Mouse (Mus musculus) midbrain, embryonic 10.5 days (tissue): ENCODE data around the gene Eif2ak2. TPM values are rescaled to one million over a fixed set of nuclear protein-coding genes. Genes with fewer than 3 reads are reported as not detected.

ENCODE experiments used
- DNase-seq: peaks from one replicate; pipeline ENCODE4 v3.0.0-alpha.2; 2017; ENCODE audit warnings: low spot score
- H3K27ac ChIP-seq: fragments of 300-500 bp; sonication (generic); replicated peaks from 2 replicates; pipeline ENCODE4 v1.5.1; 2016; ENCODE audit warnings: mild to moderate bottlenecking
- H3K27me3 ChIP-seq: fragments of 300-500 bp; sonication (generic); 2 replicates; pipeline ENCODE4 v1.6.1; 2016; ENCODE audit warnings: low read depth, mild to moderate bottlenecking; ENCODE audit not compliant: poor library complexity, severe bottlenecking
- H3K36me3 ChIP-seq: fragments of 300-500 bp; sonication (generic); 2 replicates; pipeline ENCODE4 v1.6.1; 2016; ENCODE audit warnings: mild to moderate bottlenecking, moderate library complexity
- H3K4me1 ChIP-seq: fragments of 300-500 bp; sonication (generic); 2 replicates; pipeline ENCODE4 v1.6.1; 2016
- H3K4me3 ChIP-seq: fragments of 300-500 bp; sonication (generic); 2 replicates; pipeline ENCODE4 v1.5.1; 2016; ENCODE audit warnings: mild to moderate bottlenecking, moderate library complexity
- H3K9me3 ChIP-seq: fragments of 300-500 bp; sonication (generic); replicated peaks from 2 replicates; pipeline ENCODE4 v1.6.1; 2016; ENCODE audit warnings: mild to moderate bottlenecking
- WGBS: fragments of 180-500 bp; shearing (Covaris S2); methylation state at CpG from one replicate; pipeline ENCODE4 v1.1.7; 2016; 5-methylcytosine and 5-hydroxymethylcytosine counted together
- polyA plus RNA-seq: library from polyadenylated mRNA; unstranded; fragments of >200 nt; fragmentation: Nextera tagmentation; extraction: Ambion mirVana; gene quantifications from 2 replicates; pipeline ENCODE4 v1.2.1, GENCODE M21; 2016

Gene Eif2ak2
- polyA plus RNA-seq: 4.6 and 5.9 TPM in 2 replicates

DNA sequence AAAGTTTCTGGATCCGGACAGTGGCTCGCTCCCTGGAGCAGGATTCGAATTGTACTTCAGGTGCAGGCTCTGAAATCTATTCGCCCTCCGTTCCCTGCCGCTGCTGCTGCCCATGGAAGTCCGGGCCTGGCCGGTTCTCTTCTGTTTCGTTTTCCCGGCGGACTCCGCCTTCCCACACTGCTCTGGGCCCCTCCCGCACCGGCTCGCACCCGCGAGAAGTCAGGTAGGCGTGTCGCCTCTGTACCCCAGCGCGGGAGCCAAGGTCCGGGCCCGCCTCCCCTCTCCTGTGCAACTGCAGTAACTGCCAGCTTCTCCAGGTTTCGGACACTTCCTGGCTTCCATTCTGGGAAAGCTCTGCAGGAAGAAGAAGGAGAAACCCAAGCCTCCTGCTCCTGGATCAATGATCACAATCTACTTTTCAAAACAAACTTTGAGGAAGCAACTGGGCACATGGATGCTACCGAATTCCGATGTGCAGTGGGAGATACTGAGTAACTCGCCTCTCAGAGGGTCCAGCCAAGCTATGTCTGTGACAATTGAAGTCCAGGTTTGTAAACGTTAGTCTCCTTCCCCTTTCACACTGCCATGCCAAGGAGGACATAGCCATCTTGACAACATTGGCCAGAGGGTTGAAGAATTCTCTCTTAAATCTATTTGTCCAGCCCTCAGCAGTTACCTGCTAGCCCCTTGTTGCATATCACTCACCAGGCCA lies at the start of gene Eif2ak2:
Gene Eif2ak2, minus strand, starts transcription at position 173 of the 712 bp plus-strand sequence.
- H3K4me1 ChIP-seq: peaks cover 17% of the 10 kb centered on the region
- no peaks in the 10 kb centered on the region for H3K9me3 ChIP-seq
- 0 out of 2 replicates have a peak, but pooled peaks cover 3% of the 10 kb centered on the region for H3K36me3 ChIP-seq
- no peaks in the 10 kb centered on the region for H3K27me3 ChIP-seq
- H3K4me3 ChIP-seq: peak within 1 kb of the TSS; percentile 68
- H3K27ac ChIP-seq: peak within 1 kb of the TSS; percentile 84
- peak; percentile 81 for DNase-seq
- 3% methylated on average over 28 of the region's 28 CpGs for WGBS

DNA sequence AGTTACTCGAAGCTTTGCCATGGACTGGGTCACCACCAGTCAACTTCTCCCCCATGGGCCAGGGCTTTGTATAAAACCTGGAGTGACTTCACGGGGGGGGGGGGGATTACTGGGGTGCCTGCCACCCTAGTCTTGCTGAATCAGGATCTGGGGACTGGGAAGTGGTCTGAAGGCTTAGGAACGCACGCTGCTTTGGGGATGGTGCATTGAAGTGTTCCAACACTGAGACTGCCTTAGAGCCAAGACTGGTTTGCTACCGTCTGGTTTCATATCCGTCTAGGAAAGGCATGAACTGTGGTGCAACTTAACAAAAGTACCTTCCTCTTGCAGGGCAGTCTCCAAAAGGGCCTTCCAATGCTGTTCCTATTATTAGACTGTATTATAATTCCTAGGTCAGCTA lies 35.3 kb upstream of the Eif2ak2 start:
- Histone ChIP-seq H3K27ac (no peak overlapping the region), H3K36me3 (peaks cover 47% of the 10 kb centered on the region), H3K9me3 (no peaks in the 10 kb centered on the region), H3K4me3 (peak overlapping the region; percentile 83), H3K4me1 (peaks cover 21% of the 10 kb centered on the region), H3K27me3 (no peaks in the 10 kb centered on the region)
- no peak for DNase-seq
- WGBS: 47% methylated on average over 6 of the region's 6 CpGs

DNA sequence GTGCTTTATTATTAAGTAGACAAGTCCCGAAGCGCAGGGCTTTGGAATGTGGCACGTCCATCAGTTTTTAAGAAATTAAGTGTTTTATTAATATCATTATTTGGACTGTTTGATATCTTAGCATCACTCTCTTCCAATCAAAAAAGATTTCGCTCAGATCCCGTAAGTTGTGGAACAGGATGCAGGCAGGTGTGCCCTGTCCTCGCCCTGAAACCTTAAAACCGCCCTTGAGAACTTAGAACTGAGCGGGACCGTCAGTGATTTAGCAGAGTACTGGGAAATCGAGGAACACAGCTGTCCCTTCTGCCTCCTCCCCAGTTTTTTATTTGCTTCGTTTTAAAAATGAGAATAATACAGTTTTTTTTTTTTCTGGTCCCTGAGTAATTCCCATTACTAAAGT lies 34.5 kb upstream of the Eif2ak2 start:
- Histone ChIP-seq H3K36me3 (peaks cover 39% of the 10 kb centered on the region), H3K9me3 (no peaks in the 10 kb centered on the region), H3K4me1 (peaks cover 21% of the 10 kb centered on the region), H3K27me3 (no peaks in the 10 kb centered on the region), H3K4me3 (peak overlapping the region; percentile 83), H3K27ac (peak overlapping the region; percentile 90)
- DNase-seq: no peak
- WGBS: 5% methylated on average over 11 of the region's 11 CpGs

DNA sequence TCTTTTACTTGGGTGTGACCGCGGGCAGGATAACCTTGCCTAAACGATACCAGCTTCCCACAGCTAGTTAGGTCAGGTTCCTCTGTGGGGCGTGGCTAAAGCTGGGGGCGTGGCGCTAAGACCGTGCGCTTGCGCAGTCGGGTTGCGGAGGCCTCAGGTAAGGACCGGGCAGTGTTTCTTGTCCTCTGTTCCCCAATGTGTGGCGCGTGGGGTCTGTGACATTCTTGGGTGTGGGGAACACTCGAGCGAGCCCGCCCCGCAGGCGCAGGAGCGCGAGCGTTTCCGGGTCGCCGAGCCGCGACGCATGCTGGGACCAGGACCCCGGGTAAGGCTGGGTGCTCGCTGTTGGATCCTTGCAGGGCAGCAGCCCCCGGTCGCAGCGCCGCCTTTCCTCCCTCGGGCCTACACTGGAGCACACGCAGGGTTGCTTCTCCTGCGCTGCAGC lies 34.0 kb upstream of the Eif2ak2 start, which contains the start of gene Cebpzos:
Gene Cebpzos, plus strand, starts transcription at position 132 of the 445 bp plus-strand sequence.
- H3K27me3 ChIP-seq: no peaks in the 10 kb centered on the region
- peak within 1 kb of the TSS; percentile 83 for H3K4me3 ChIP-seq
- H3K4me1 ChIP-seq: peaks cover 21% of the 10 kb centered on the region
- peak within 1 kb of the TSS; percentile 90 for H3K27ac ChIP-seq
- peaks cover 34% of the 10 kb centered on the region for H3K36me3 ChIP-seq
- no peaks in the 10 kb centered on the region for H3K9me3 ChIP-seq
- DNase-seq: peak; percentile 85
- WGBS: under 1% methylated on average over 37 of the region's 37 CpGs

DNA sequence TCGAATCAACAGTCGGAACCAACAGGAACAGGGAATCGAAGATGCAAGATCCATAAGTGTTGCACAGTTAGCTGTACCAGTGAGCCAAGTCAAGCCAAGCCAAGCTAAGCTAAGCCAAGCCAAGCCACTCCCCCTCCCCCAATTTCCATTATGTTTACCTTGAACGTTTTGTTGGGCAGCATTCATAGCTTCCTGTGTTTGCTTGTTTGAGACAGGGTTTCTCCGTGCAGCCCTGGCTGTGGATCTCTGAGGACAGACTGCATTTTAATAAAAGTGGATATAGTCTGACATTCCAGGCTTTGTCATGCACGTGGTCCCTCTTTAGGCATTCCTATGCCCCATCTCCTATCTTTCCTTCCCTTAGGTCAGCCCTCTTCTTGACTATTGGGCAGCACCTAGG lies 33.4 kb upstream of the Eif2ak2 start:
- H3K4me1 ChIP-seq: peaks cover 21% of the 10 kb centered on the region
- H3K27ac ChIP-seq: peak overlapping the region; percentile 90
- H3K27me3 ChIP-seq: no peaks in the 10 kb centered on the region
- no peak for DNase-seq
- 56% methylated on average over 6 of the region's 6 CpGs for WGBS
- peak overlapping the region; percentile 83 for H3K4me3 ChIP-seq
- H3K9me3 ChIP-seq: no peaks in the 10 kb centered on the region
- peaks cover 28% of the 10 kb centered on the region for H3K36me3 ChIP-seq

DNA sequence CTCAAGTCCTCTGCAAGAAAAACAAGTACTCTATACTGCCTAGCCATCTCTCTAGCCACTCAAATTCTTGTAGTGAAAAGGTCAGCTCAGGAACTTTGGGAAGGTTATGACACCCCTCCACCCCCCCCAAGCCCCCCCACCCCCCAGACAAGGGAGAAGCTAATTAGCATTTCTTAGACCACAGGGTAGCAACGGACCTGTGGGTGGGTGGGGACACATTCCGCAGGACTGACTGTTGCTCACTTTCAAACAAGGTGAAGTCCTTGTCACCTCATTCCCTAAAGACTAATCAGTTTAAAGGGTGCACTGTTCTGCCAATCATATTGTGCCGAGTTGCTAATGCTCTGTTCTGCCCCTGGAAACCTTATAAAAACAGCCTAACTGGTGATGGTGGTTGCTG lies 31.5 kb upstream of the Eif2ak2 start:
- no peak for DNase-seq
- Histone ChIP-seq H3K4me1 (peaks cover 21% of the 10 kb centered on the region), H3K4me3 (no peak overlapping the region), H3K27ac (no peak overlapping the region), H3K36me3 (peaks cover 10% of the 10 kb centered on the region), H3K27me3 (no peaks in the 10 kb centered on the region), H3K9me3 (no peaks in the 10 kb centered on the region)
- WGBS: 78% methylated on average over 3 of the region's 3 CpGs

DNA sequence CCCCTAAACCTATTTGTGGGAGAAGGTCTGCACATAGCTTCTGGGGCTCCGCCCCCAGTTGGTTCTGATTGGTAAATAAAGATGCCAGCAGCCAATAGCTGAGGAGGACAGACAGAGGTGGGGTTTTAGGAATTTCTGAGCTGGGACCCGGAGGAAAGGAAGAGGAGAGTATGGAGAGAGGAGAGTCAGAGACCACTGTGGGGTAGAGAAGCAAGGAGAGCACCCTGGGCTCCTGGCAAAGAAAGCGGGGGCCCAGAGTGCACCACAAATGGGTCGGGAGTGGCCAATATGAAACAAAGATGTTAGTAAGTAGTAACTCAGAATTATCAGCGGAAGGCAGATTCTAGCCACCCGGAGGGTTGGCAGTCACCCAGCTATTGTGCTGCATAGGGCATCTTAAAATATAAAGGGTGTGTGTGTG lies 30.5 kb upstream of the Eif2ak2 start:
- Histone ChIP-seq H3K4me3 (peak overlapping the region; percentile 47), H3K4me1 (peaks cover 21% of the 10 kb centered on the region), H3K9me3 (no peaks in the 10 kb centered on the region), H3K27me3 (no peaks in the 10 kb centered on the region), H3K36me3 (no peaks in the 10 kb centered on the region), H3K27ac (peak overlapping the region; percentile 39; the same call in 1 of the 2 replicates)
- 33% methylated on average over 6 of the region's 6 CpGs for WGBS
- DNase-seq: no peak

DNA sequence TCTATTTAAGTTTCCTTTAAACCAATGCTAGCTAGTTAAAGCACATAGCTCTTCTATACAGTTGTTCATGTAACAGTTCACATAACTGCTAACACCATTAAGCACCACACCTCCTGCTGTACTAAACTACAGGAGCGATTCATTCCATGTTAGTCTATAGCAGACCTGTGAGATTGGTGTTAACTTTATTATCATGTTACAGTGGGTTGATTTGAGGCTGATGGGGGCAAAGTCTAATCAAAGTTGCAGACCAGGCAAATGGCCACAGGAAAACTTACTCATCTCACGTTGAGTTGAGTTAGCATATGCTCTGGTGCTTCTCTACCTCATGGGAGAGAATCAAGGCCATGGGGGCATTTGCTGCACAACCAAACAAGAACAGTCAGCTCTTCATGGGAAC lies 27.0 kb upstream of the Eif2ak2 start:
- H3K9me3 ChIP-seq: no peaks in the 10 kb centered on the region
- no peaks in the 10 kb centered on the region for H3K4me1 ChIP-seq
- WGBS: 76% methylated on average over 2 of the region's 2 CpGs
- H3K27me3 ChIP-seq: no peaks in the 10 kb centered on the region
- H3K27ac ChIP-seq: no peak overlapping the region
- no peak for DNase-seq
- no peaks in the 10 kb centered on the region for H3K36me3 ChIP-seq
- H3K4me3 ChIP-seq: no peak overlapping the region

DNA sequence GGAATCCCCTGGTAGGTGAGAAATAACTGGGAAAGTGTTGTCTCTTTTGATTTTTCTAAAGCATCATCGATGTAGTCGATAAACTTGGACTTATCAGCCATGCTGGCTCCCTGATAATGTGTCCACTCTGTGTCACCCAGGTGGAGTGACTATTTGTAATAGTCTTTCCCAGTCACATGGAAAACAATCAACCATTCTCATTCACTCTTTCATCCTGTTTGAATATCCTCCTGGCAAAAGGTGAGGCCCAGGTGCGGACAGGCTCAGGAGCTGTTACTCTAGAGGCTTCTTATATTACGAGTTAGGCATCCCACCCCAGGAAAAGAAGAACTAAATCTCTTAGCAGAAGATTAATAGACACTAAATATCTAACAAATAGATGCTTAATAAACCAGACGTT lies 24.5 kb upstream of the Eif2ak2 start, which contains the start of gene Sult6b1:
Gene Sult6b1, minus strand, starts transcription at position 101 of the 400 bp plus-strand sequence.
- H3K27me3 ChIP-seq: no peaks in the 10 kb centered on the region
- DNase-seq: no peak
- no peaks in the 10 kb centered on the region for H3K36me3 ChIP-seq
- no peak within 1 kb of the TSS for H3K4me3 ChIP-seq
- WGBS: 86% methylated on average over 5 of the region's 5 CpGs
- H3K27ac ChIP-seq: no peak within 1 kb of the TSS
- H3K4me1 ChIP-seq: no peaks in the 10 kb centered on the region
- H3K9me3 ChIP-seq: no peaks in the 10 kb centered on the region

DNA sequence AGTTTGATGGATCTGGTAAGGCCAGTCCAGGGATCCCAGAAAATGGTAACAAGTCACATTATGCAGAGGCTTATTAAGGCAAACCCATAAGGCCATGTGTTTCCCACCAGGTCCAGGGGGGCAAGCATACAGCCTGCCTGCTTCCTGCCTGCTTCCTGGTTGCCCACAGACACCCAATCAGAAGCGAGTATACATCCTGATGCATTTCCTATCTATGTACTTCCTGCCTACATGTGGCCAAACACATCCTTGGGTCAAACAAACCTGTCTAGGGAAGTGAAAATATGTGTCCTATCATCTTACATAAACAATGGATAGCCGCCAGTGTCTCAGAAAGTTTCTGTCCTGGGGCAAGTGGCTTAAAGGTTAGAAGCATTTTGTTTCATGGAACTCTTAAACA lies 20.8 kb upstream of the Eif2ak2 start:
- no peaks in the 10 kb centered on the region for H3K36me3 ChIP-seq
- no peaks in the 10 kb centered on the region for H3K4me1 ChIP-seq
- H3K27me3 ChIP-seq: no peaks in the 10 kb centered on the region
- no peak overlapping the region for H3K4me3 ChIP-seq
- H3K27ac ChIP-seq: no peak overlapping the region
- H3K9me3 ChIP-seq: no peaks in the 10 kb centered on the region
- WGBS: 90% methylated on average over 2 of the region's 2 CpGs
- no peak for DNase-seq

DNA sequence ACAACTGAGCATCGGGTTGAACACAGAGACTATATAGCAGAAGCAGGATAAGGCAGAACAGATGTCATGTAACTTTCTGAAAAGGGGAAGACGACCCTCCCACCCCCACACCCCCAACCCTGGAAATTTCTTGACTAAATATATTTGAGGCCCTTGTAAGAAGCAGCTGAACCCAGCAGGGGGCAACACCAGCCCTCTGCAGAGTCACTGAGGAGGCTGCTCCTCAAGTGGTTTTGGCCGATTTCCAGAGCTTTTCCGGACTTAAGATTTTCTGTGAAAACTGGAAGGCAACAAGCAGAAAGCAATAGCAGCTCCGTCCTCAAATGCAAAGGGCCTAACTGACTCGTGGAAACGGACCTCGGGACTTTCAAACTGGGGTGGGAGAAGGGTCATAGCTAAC lies 13.0 kb upstream of the Eif2ak2 start:
- no peaks in the 10 kb centered on the region for H3K4me1 ChIP-seq
- H3K27me3 ChIP-seq: no peaks in the 10 kb centered on the region
- H3K36me3 ChIP-seq: no peaks in the 10 kb centered on the region
- DNase-seq: no peak
- H3K27ac ChIP-seq: no peak overlapping the region
- WGBS: 54% methylated on average over 8 of the region's 8 CpGs
- no peak overlapping the region for H3K4me3 ChIP-seq
- H3K9me3 ChIP-seq: no peaks in the 10 kb centered on the region

DNA sequence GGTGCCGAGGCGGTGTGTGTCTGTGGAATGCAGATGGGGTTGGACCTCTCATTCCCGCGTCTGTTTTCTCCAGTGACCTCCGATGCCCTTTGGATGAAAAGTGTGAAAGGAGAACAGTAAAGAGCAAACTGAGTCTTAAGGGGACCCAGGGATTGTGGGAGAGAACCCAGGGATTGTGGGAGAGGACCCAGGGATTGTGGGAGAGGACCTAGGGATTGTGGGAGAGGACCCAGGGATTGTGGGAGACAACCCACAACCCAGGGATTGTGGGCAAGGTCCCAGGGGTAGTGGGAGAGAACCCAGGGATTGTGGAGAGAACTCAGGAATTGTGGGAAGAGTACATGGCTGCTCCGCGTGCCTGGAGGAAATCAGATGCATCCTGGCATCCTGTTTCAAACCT lies 12.6 kb upstream of the Eif2ak2 start:
- no peak overlapping the region for H3K27ac ChIP-seq
- WGBS: 84% methylated on average over 7 of the region's 7 CpGs
- H3K27me3 ChIP-seq: no peaks in the 10 kb centered on the region
- H3K4me1 ChIP-seq: no peaks in the 10 kb centered on the region
- H3K4me3 ChIP-seq: no peak overlapping the region
- no peak for DNase-seq
- no peaks in the 10 kb centered on the region for H3K9me3 ChIP-seq
- H3K36me3 ChIP-seq: no peaks in the 10 kb centered on the region

DNA sequence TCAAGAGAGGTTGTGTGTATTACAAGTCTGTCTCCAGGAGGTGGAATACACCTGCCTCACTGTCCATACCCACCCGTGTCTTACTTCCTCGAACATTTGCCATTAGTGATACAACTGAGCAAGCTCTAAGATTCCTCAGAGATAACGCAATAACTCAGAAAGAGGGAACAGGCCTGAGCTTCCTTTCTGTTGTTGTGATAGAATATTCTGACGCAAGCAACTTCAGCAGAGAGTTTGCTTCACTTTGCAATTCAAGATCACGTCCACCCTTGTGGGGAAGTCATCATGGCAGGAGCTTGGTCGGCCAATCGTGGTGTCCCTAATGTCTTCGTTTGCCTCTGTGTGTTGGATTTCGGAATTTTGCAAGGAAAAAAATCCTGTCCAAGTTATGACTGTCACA lies 8.6 kb upstream of the Eif2ak2 start:
- no peak for DNase-seq
- no peaks in the 10 kb centered on the region for H3K4me1 ChIP-seq
- H3K27ac ChIP-seq: no peak overlapping the region
- H3K9me3 ChIP-seq: no peaks in the 10 kb centered on the region
- whole genome bisulfite sequencing: 83% methylated on average over 9 of the region's 9 CpGs
- no peaks in the 10 kb centered on the region for H3K27me3 ChIP-seq
- H3K36me3 ChIP-seq: no peaks in the 10 kb centered on the region
- H3K4me3 ChIP-seq: no peak overlapping the region
